Mouse (Mus musculus): Measurements from ENCODE around the gene Il24.

GRCm38 (mm10) chr1:130911401-130912010, 24.3 kb upstream of the Il24 start, which contains the start of gene Il20:
- TF ChIP-seq EP300 (IDR thresholded peaks at IDR 0.05; ENCODE audit: low read depth) (no peak), CTCF (IDR thresholded peaks at IDR 0.05; ENCODE audit: low read depth) (no peak)

All from heart, postnatal 0 days (tissue).